Comparison of ENCODE assay signal across 8 mouse cellular contexts in genomic region chr7:141355626-141356326, GRCm38 (mm10). TPM values are rescaled to one million over a fixed set of nuclear protein-coding genes. Genes with fewer than 3 reads are reported as not detected.
DNase-seq lines count a peak whose midpoint lies in the region; ATAC-seq lines count a peak whose summit lies in the region.

No protein-coding gene starts in this region.

- H3K36me3 ChIP-seq in forebrain, embryonic 11.5 days (ENCODE audit: control insufficient read depth, insufficient read depth, low read length): no peaks in the 10 kb centered on the region

- no peak for ATAC-seq in CD4-positive, CD25-positive, alpha-beta regulatory T cell, adult 4 months
- no peak for ATAC-seq in forebrain, embryonic 11.5 days (replicated peaks; ENCODE audit: low FRiP score)

- H3K27ac ChIP-seq in forebrain, embryonic 11.5 days (ENCODE audit: low read depth, low read length): no peak overlapping the region

- H3K4me3 ChIP-seq in forebrain, embryonic 11.5 days (ENCODE audit: low read depth, low read length): no peak overlapping the region

- DNase-seq in CD4-positive, CD25-positive, alpha-beta regulatory T cell, adult 2 months (ENCODE audit: low read depth, low spot score): peak; percentile 25
- peak; percentile 25 for DNase-seq in kidney, postnatal 14 days
- DNase-seq in kidney, adult 11 months: no peak
- peak; percentile 45 for DNase-seq in Muller cell, postnatal 12 days (ENCODE audit: inconsistent ontology term)
- DNase-seq in layer of hippocampus, postnatal 10 days (ENCODE audit: low spot score in 2 of 2): peak; percentile 38 to 65
- DNase-seq in gastrocnemius, adult 8-10 months (ENCODE audit: low spot score in 2 of 2): no peak
- DNase-seq in forebrain, embryonic 11.5 days (ENCODE audit: low spot score): no peak

- H3K9me3 ChIP-seq in forebrain, embryonic 11.5 days (ENCODE audit: control insufficient read depth, low read length): no peaks in the 10 kb centered on the region

- WGBS in forebrain, embryonic 11.5 days: 60% methylated on average over 12 of the region's 12 CpGs

- no peak overlapping the region; the same call in 1 of the 2 replicates for H3K4me2 ChIP-seq in forebrain, embryonic 11.5 days (ENCODE audit: low read depth, low read length, severe bottlenecking)

- H3K9ac ChIP-seq in forebrain, embryonic 11.5 days (ENCODE audit: low read length): no peak overlapping the region; the same call in 1 of the 2 replicates

- H3K27me3 ChIP-seq in forebrain, embryonic 11.5 days (ENCODE audit: control insufficient read depth, insufficient read depth, low read length): no peaks in the 10 kb centered on the region

- H3K4me1 ChIP-seq in forebrain, embryonic 11.5 days (replicated peaks; ENCODE audit: control insufficient read depth, insufficient read depth, low read length): 0 out of 2 replicates have a peak, but pooled peaks cover 1% of the 10 kb centered on the region

RNA-seq across cellular contexts. Expression of gene Eps8l2, which starts 17.1 kb away (rescaled TPM):
- not detected for polyA plus RNA-seq in CD4-positive, CD25-positive, alpha-beta regulatory T cell, adult 4 months (2017; shearing (Covaris generic))
- total RNA-seq in layer of hippocampus, postnatal 10 days (2021): 1 to 10 TPM; 2.3 to 2.4 TPM
- total RNA-seq in gastrocnemius, adult 8-10 months (2022): 1 to 10 TPM; 1.3 to 3.4 (median 2.2) TPM
- 2.5 and 3.3 TPM in 2 replicates for polyA plus RNA-seq in forebrain, embryonic 11.5 days (2014; fragmentation: Nextera tagmentation; extraction: Ambion mirVana)

RNA-seq across cellular contexts. Expression of gene Tmem80, which starts 28.2 kb away (rescaled TPM):
- 10 to 100 TPM; 28.5 to 52.5 TPM for polyA plus RNA-seq in CD4-positive, CD25-positive, alpha-beta regulatory T cell, adult 4 months (2017; shearing (Covaris generic))
- total RNA-seq in layer of hippocampus, postnatal 10 days (2021): 10 to 100 TPM; 25.7 to 29.8 TPM
- total RNA-seq in gastrocnemius, adult 8-10 months (2022): 10 to 100 TPM in 3 of 4 experiments, 1 to 10 TPM in 1; 9.1 to 11.5 (median 11.3) TPM
- 33.2 and 33.5 TPM in 2 replicates for polyA plus RNA-seq in forebrain, embryonic 11.5 days (2014; fragmentation: Nextera tagmentation; extraction: Ambion mirVana)

RNA-seq across cellular contexts. Expression of gene Deaf1, which starts 28.3 kb away (rescaled TPM):
- 10 to 100 TPM; 24.5 to 29.1 TPM for polyA plus RNA-seq in CD4-positive, CD25-positive, alpha-beta regulatory T cell, adult 4 months (2017; shearing (Covaris generic))
- total RNA-seq in layer of hippocampus, postnatal 10 days (2021): 100 to 1,000 TPM; 220 to 227 TPM
- total RNA-seq in gastrocnemius, adult 8-10 months (2022): 10 to 100 TPM; 10.6 to 15.1 (median 12.7) TPM
- 74.2 and 80.8 TPM in 2 replicates for polyA plus RNA-seq in forebrain, embryonic 11.5 days (2014; fragmentation: Nextera tagmentation; extraction: Ambion mirVana)

RNA-seq across cellular contexts. Expression of gene Taldo1, which starts 36.2 kb away (rescaled TPM):
- polyA plus RNA-seq in CD4-positive, CD25-positive, alpha-beta regulatory T cell, adult 4 months (2017; shearing (Covaris generic)): 100 to 1,000 TPM; 309 to 337 TPM
- total RNA-seq in layer of hippocampus, postnatal 10 days (2021): 100 to 1,000 TPM; 115 to 126 TPM
- 10 to 100 TPM; 81.4 to 87.7 (median 84.4) TPM for total RNA-seq in gastrocnemius, adult 8-10 months (2022)
- 384 and 400 TPM in 2 replicates for polyA plus RNA-seq in forebrain, embryonic 11.5 days (2014; fragmentation: Nextera tagmentation; extraction: Ambion mirVana)

RNA-seq across cellular contexts. Expression of gene Gatd1, which starts 58.2 kb away (rescaled TPM):
- 100 to 1,000 TPM; 106 to 109 TPM for polyA plus RNA-seq in CD4-positive, CD25-positive, alpha-beta regulatory T cell, adult 4 months (2017; shearing (Covaris generic))
- 10 to 100 TPM; 34.4 to 39.3 TPM for total RNA-seq in layer of hippocampus, postnatal 10 days (2021)
- 1 to 10 TPM; 6.5 to 9.8 (median 7.8) TPM for total RNA-seq in gastrocnemius, adult 8-10 months (2022)
- polyA plus RNA-seq in forebrain, embryonic 11.5 days (2014; fragmentation: Nextera tagmentation; extraction: Ambion mirVana): 42.9 and 46.6 TPM in 2 replicates

Comparison
In these comparisons a context has a peak if more than half of its experiments do, and no peak if none do; other contexts are left out.
1. DNase-seq: peak in CD4-positive, CD25-positive, alpha-beta regulatory T cell, adult 2 months (single experiment), kidney, postnatal 14 days (single experiment), Muller cell, postnatal 12 days (single experiment) and layer of hippocampus, postnatal 10 days (2 of 2); none in kidney, adult 11 months (single experiment), gastrocnemius, adult 8-10 months (0 of 2) and forebrain, embryonic 11.5 days (single experiment).
2. RNA of gene Deaf1, which starts 28.3 kb away (total RNA-seq): 220 to 227 TPM in layer of hippocampus, postnatal 10 days; 10.6 to 15.1 TPM in gastrocnemius, adult 8-10 months; every median in the first group is over 10 times any median in the second.